Mouse (Mus musculus): Measurements from ENCODE around the gene Sbf2.
"Not testable (repeated sequence)": the region's sequence is repeated elsewhere in the genome, so short reads cannot be mapped to it uniquely, and the experiment has no call there.

The Sbf2 gene

GRCm38 (mm10) chr7:110585250-110585649 lies 29.5 kb downstream of the Sbf2 start:
- DNase-seq (ENCODE audit: extremely low read depth, insufficient read length, low spot score) = no peak

- no peak for DNase-seq (ENCODE audit: extremely low read depth, insufficient read length, low spot score)
These were observed 30.6 kb downstream of the Sbf2 start for GRCm38 (mm10) chr7:110584159-110584558.

GRCm38 (mm10) chr7:110583705-110584104 lies 31.0 kb downstream of the Sbf2 start:
- DNase-seq (ENCODE audit: extremely low read depth, insufficient read length, low spot score) = no peak

GRCm38 (mm10) chr7:110565815-110566549 lies 48.7 kb downstream of the Sbf2 start:
- peak; percentile 23 for DNase-seq (ENCODE audit: extremely low read depth, insufficient read length, low spot score)

DNA sequence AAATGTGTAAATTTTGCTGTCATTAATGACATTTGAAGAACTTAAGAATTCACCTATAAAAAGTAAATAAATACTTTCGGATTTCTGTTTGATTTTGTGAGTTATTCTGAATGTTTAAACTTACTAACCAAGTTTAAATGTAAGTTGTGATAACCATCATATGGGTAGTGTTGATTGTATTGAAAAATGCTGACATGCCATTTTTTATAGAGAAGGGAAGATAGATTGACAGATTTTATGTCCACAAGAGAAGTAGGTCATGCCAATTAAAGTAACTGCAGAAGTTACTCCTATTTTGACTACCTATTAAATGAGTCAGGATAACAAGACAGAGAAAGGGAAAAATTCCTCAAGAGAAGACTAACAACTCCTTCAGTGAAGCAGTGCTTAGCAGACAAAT lies 53.1 kb downstream of the Sbf2 start:
- no peak for DNase-seq (ENCODE audit: extremely low read depth, insufficient read length, low spot score)

- no peak for DNase-seq (ENCODE audit: extremely low read depth, insufficient read length, low spot score)
These were observed 57.7 kb downstream of the Sbf2 start for GRCm38 (mm10) chr7:110557001-110557400.

GRCm38 (mm10) chr7:110556221-110556620 lies 58.5 kb downstream of the Sbf2 start:
- DNase-seq (ENCODE audit: extremely low read depth, insufficient read length, low spot score) = no peak

DNA sequence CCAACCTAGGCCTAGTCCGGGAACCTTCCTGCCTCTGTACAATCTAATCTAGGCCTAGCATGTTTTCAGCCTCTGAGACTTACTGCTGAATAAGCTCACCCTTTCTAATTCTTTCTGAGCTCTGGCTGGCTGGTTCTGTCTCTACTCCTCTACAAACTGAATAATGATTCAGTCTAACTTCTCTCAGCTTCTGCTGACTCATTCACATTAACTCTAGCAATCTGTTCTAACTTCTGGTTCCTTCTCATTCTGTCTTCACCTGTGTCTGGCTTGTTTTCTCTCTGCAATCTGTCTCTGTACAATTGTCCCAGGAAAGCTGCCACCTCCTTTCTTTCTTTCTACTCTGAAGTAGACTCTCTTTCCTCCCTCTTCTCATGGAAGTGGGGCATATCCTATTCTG lies 59.5 kb downstream of the Sbf2 start:
- DNase-seq (ENCODE audit: extremely low read depth, insufficient read length, low spot score) = no peak

- DNase-seq (ENCODE audit: extremely low read depth, insufficient read length, low spot score) = no peak
These were observed 66.5 kb downstream of the Sbf2 start for GRCm38 (mm10) chr7:110548268-110548667.

GRCm38 (mm10) chr7:110543341-110543740 lies 71.4 kb downstream of the Sbf2 start:
- DNase-seq (ENCODE audit: extremely low read depth, insufficient read length, low spot score) = no peak

GRCm38 (mm10) chr7:110539266-110539665 lies 75.5 kb downstream of the Sbf2 start:
- DNase-seq (ENCODE audit: extremely low read depth, insufficient read length, low spot score) = no peak

GRCm38 (mm10) chr7:110530295-110530694 lies 84.4 kb downstream of the Sbf2 start:
- not testable (repeated sequence) for DNase-seq (ENCODE audit: extremely low read depth, insufficient read length, low spot score)

GRCm38 (mm10) chr7:110525090-110525775 lies 89.5 kb downstream of the Sbf2 start:
- DNase-seq (ENCODE audit: extremely low read depth, insufficient read length, low spot score) = no peak

DNA sequence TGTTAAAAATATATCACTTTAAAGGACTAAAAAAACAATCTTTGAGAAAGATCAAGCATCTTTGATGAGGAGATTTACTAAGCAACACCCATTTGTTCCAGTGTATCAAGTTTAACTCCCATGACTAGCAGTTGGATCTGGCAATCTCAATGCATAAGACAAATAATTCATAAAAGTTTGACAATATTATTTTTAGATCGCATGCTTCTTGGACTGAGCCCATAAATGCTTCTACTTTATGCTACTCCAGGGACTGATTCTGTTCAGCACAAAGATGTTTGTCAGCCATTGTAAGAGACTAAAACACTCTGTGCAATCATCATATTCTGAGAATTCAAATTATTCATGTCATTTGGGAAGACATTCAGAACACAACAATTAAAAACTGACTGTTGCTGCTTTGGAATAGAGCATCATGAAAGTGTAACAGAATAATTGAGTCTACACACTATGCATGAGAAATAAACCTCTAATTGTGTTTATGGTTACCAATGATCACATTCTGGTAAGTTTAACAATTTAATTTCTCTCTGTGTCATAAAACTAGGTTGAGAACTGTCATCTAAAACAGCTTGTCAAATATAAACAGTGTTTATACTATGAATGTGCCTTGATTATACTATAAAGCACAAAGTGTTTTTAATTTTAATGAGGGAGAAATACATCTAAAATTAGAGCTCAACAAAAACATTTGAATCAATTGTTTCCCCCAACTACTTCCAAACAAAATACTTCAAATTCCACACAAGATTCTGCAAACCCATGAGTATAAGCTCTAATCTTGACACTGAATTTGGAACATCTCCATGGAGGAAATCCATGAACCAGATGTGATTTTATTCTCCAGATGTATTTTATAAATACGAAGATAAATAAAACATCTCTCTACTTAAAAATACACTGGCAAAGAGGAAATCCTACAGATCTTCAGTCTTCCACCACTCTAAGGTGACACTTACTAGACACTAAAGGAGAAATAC lies 98.2 kb downstream of the Sbf2 start:
- no peak for DNase-seq (ENCODE audit: extremely low read depth, insufficient read length, low spot score)

- no peak for DNase-seq (ENCODE audit: extremely low read depth, insufficient read length, low spot score)
These were observed 100.6 kb downstream of the Sbf2 start for GRCm38 (mm10) chr7:110514131-110514530.

- DNase-seq (ENCODE audit: extremely low read depth, insufficient read length, low spot score) = no peak
These were observed 116.1 kb downstream of the Sbf2 start for GRCm38 (mm10) chr7:110498653-110499052.

DNA sequence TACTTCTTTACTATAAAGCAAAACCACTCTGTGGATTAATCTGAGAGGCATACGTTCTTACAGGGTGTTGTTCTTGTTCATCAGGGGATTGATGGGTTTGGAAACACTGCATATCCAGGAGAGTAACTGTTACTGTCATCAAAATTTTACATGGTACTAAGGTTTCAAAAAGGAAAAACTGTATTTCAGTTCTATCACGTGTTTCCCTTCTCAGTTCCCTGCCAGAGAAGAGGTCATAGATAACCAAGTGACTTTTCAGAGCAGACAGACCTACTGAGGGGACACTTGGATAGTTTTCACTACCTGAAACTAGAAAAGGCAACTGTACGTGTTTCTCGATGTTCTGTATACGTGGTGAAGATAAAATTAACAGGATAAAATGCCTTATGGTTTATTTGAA lies 123.7 kb downstream of the Sbf2 start:
- no peak for DNase-seq (ENCODE audit: extremely low read depth, insufficient read length, low spot score)

GRCm38 (mm10) chr7:110485051-110485450 lies 129.7 kb downstream of the Sbf2 start:
- no peak for DNase-seq (ENCODE audit: extremely low read depth, insufficient read length, low spot score)

DNA sequence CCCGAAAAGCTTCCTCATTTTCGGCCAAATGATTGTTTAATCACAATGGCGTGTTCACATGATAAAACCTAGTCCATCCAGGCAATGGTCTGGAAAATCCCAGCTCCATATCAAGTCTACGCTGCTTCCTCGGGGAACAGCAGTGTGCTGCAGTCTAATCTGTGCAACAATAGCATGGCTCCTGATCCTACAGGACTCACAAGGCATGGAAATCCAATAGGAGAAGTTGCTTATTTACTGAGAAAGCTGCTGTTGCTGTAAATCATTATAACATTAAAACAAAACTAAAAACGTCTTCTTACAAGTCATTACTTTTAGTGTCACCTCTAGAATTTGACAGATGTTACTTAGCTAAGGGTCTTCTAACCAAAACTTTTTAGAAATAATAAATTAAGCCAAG lies 143.7 kb downstream of the Sbf2 start:
- DNase-seq (ENCODE audit: extremely low read depth, insufficient read length, low spot score) = no peak

- no peak for DNase-seq (ENCODE audit: extremely low read depth, insufficient read length, low spot score)
These were observed 151.3 kb downstream of the Sbf2 start for GRCm38 (mm10) chr7:110463471-110463870.

DNA sequence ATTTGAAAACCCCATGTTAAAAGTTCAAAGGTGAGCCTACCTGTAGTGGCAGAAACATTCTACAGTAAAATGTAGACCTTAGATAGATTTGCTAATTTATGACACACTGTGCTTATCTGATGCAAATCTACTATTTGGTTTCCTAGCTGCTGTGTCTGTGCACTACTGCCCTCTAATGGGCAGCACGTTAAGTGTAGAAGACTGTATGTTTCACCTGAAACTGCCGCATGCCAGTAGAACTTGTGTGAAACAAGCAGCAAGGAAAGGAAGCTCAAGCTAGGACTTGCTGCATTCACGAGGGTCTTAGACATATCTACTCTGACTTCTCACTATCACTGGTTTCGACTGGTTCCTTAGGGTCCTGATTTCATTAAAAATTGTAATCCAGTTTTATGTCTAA lies 182.4 kb downstream of the Sbf2 start:
- DNase-seq (ENCODE audit: extremely low read depth, insufficient read length, low spot score) = no peak

All from 3134 (cell line).